Mouse (Mus musculus) hematopoietic multipotent progenitor cell, adult 10-12 weeks (in vitro differentiated cells): ENCODE data around the gene Klk13. TPM values are rescaled to one million over a fixed set of nuclear protein-coding genes. Genes with fewer than 3 reads are reported as not detected.

Experiments used
- polyA plus RNA-seq: library from polyadenylated mRNA; stranded (reverse); fragments of >175 nt; gene quantifications from 2 replicates; pipeline ENCODE4 v1.2.3, GENCODE M21; 2012; ENCODE audit warnings: low replicate concordance

Klk13 gene
- polyA plus RNA-seq, result not detected in 2 replicates

GRCm38 (mm10) chr7:43712267-43712666 is at the start of gene Klk13:
Klk13 (plus strand) TSS chr7:43712567.

GRCm38 (mm10) chr7:43671809-43672580 is 40.4 kb upstream of the Klk13 start, which contains the start of gene Ctu1:
Ctu1 (plus strand) TSS chr7:43672016.

GRCm38 (mm10) chr7:43690118-43690517 is 22.2 kb upstream of the Klk13 start, which contains the start of gene Klk14:
Klk14 (plus strand) TSS chr7:43690418.

GRCm38 (mm10) chr7:43768597-43768996 is 56.2 kb downstream of the Klk13 start, which contains the start of gene Klk12:
Klk12 (plus strand) TSS chr7:43768897.

GRCm38 (mm10) chr7:43774364-43774763 is 62.0 kb downstream of the Klk13 start, which contains the start of gene Klk11:
Klk11 (plus strand) TSS chr7:43774604.

Other genes starting within 250 kb of the Klk13 start
- 14.9 and 39.1 TPM in 2 replicates for gene Vsig10l, start 249.4 kb upstream of the Klk13 start, polyA plus RNA-seq
- 0.04 and 0.28 TPM in 2 replicates for gene Iglon5, start 222.5 kb upstream of the Klk13 start, polyA plus RNA-seq
- gene 4931406B18Rik, start 206.6 kb upstream of the Klk13 start, polyA plus RNA-seq, result 0.07 TPM in 1 of 2 replicates, not detected in the other
- 11.3 and 17.5 TPM in 2 replicates for gene Cd33, start 168.1 kb upstream of the Klk13 start, polyA plus RNA-seq
- 1.1 and 1.3 TPM in 2 replicates for gene Zfp658, start 150.3 kb upstream of the Klk13 start, polyA plus RNA-seq
- 0.33 and 0.56 TPM in 2 replicates for gene Zfp719, start 133.0 kb upstream of the Klk13 start, polyA plus RNA-seq
- gene Zfp819, start 105.4 kb upstream of the Klk13 start, polyA plus RNA-seq, result not detected in 2 replicates
- gene Ceacam18, start 77.9 kb upstream of the Klk13 start, polyA plus RNA-seq, result not detected in 2 replicates
- 8.8 and 9.1 TPM in 2 replicates for gene Siglece, start 52.4 kb upstream of the Klk13 start, polyA plus RNA-seq
- 10.6 and 22.0 TPM in 2 replicates for gene Ctu1, start 40.6 kb upstream of the Klk13 start, polyA plus RNA-seq
- gene Klk14, start 22.1 kb upstream of the Klk13 start, polyA plus RNA-seq, result 0.09 TPM in 1 of 2 replicates, not detected in the other
- not detected in 2 replicates for gene Klk12, start 56.3 kb downstream of the Klk13 start, polyA plus RNA-seq
- gene Klk11, start 62.0 kb downstream of the Klk13 start, polyA plus RNA-seq, result not detected in 2 replicates
- gene Klk10, start 68.5 kb downstream of the Klk13 start, polyA plus RNA-seq, result not detected in 2 replicates
- not detected in 2 replicates for gene Klk9, start 79.3 kb downstream of the Klk13 start, polyA plus RNA-seq
- 37.9 and 39.2 TPM in 2 replicates for gene Klk8, start 85.0 kb downstream of the Klk13 start, polyA plus RNA-seq
- 0.08 TPM in 1 of 2 replicates, not detected in the other for gene Klk7, start 98.7 kb downstream of the Klk13 start, polyA plus RNA-seq
- not detected in 2 replicates for gene Klk6, start 111.9 kb downstream of the Klk13 start, polyA plus RNA-seq
- gene Klk5, start 129.4 kb downstream of the Klk13 start, polyA plus RNA-seq, result not detected in 2 replicates
- gene Klk4, start 168.6 kb downstream of the Klk13 start, polyA plus RNA-seq, result 0.47 and 0.77 TPM in 2 replicates
- 0.63 TPM in 1 of 2 replicates, not detected in the other for gene Klk15, start 221.2 kb downstream of the Klk13 start, polyA plus RNA-seq
- gene Klk1b8, start 238.1 kb downstream of the Klk13 start, polyA plus RNA-seq, result not detected in 2 replicates